In genomic region chr9:70656130-70657007, GRCm38 (mm10) we compare ENCODE assay signal across 8 mouse cellular contexts. TPM values are rescaled to one million over a fixed set of nuclear protein-coding genes. Genes with fewer than 3 reads are reported as not detected.
DNase-seq lines count a peak whose midpoint lies in the region; ATAC-seq lines count a peak whose summit lies in the region.

Gm10642 (plus strand) TSS chr9:70656251.

- no peaks in the 10 kb centered on the region for H3K27me3 ChIP-seq in hindbrain, embryonic 12.5 days

- H3K4me1 ChIP-seq in hindbrain, embryonic 12.5 days, result peaks cover 21% of the 10 kb centered on the region

- WGBS in hindbrain, embryonic 12.5 days, result under 1% methylated on average over 61 of the region's 72 CpGs

- H3K36me3 ChIP-seq in hindbrain, embryonic 12.5 days, result no peaks in the 10 kb centered on the region

- peak; percentile 63 for DNase-seq in NIH3T3 (ENCODE audit: low read depth)
- DNase-seq in cerebellum, adult 9-11 months, result peak; percentile 82
- peak; percentile 58 to 64 for DNase-seq in frontal cortex, postnatal 10 days (ENCODE audit: low spot score in 2 of 2)
- DNase-seq in layer of hippocampus, postnatal 25 days (ENCODE audit: extremely low spot score in 1 of 2, low spot score in 1 of 2), result peak; percentile 24 to 43
- DNase-seq in lung, postnatal 14 days, result peak; percentile 65
- DNase-seq in retina, postnatal 1 day, result peak; percentile 56
- DNase-seq in thymus, postnatal 4 days, result peak; percentile 79

- H3K9ac ChIP-seq in hindbrain, embryonic 12.5 days, result peak within 1 kb of the TSS; percentile 90

- peak within 1 kb of the TSS; percentile 76 for H3K4me2 ChIP-seq in hindbrain, embryonic 12.5 days (replicated peaks)

- H3K4me3 ChIP-seq in hindbrain, embryonic 12.5 days, result peak within 1 kb of the TSS; percentile 87

- ATAC-seq in hindbrain, embryonic 12.5 days (ENCODE audit: low FRiP score), result peak; percentile 70

- peak within 1 kb of the TSS; percentile 96 for H3K27ac ChIP-seq in hindbrain, embryonic 12.5 days

- H3K9me3 ChIP-seq in hindbrain, embryonic 12.5 days (replicated peaks), result no peaks in the 10 kb centered on the region

RNA-seq across cellular contexts. Expression of gene Gm10642, which starts in this region (rescaled TPM):
- polyA plus RNA-seq in hindbrain, embryonic 12.5 days (2016; fragmentation: Nextera tagmentation; extraction: Ambion mirVana), result 0.49 and 0.82 TPM in 2 replicates
- 1 to 10 TPM in 1 of 2 experiments, under 1 TPM in 1; 0.96 to 1.0 TPM for total RNA-seq in layer of hippocampus, postnatal 25 days (2021)

Comparison
In these comparisons a context has a peak if more than half of its experiments do, and no peak if none do; other contexts are left out.
1. Peak in every context shown above with its lines: DNase-seq, ATAC-seq, H3K4me3 ChIP-seq and H3K27ac ChIP-seq.
2. Peak in ATAC-seq, H3K4me3 ChIP-seq, H3K27ac ChIP-seq, H3K9ac ChIP-seq and H3K4me2 ChIP-seq in hindbrain, embryonic 12.5 days; RNA of the gene not detected or under 1 TPM.